In genomic region chr5:132710301-132710700, GRCm38 (mm10) we compare ENCODE assay signal across 23 mouse cellular contexts.
DNase-seq lines count a peak whose midpoint lies in the region; ATAC-seq and TF ChIP-seq lines count a peak whose summit lies in the region.
"Had no signal": no experiment of that assay in that cellular context is flagged by ENCODE, and none has a peak within 500 bp of the region (broad histone marks: within the 10 kb centered on the region; RNA-seq: fewer than 3 reads in every experiment).

No protein-coding gene starts in this region.

- DNase-seq in heart, adult 8-10 months (ENCODE audit: low spot score): peak; percentile 11
- DNase-seq in heart, adult 9 months (ENCODE audit: low spot score in 2 of 2): no peak
- peak; percentile 89 for DNase-seq in embryonic facial prominence, embryonic 14.5 days (ENCODE audit: low spot score)
- no peak for DNase-seq in urinary bladder, postnatal 4 days (ENCODE audit: low spot score in 2 of 2)
- DNase-seq in hindbrain, postnatal 0 days (ENCODE audit: low spot score): no peak
- DNase-seq: adrenal gland, postnatal 14 days; cerebellum, adult 11-12 months; cerebellum, adult 9-11 months; cerebellum, postnatal 36 days; gastrocnemius, postnatal 10 days; heart, adult 18-20 months; heart, postnatal 36 days had no signal

- no peaks in the 10 kb centered on the region for H3K9me3 ChIP-seq in embryonic facial prominence, embryonic 12.5 days
- H3K9me3 ChIP-seq in embryonic facial prominence, embryonic 14.5 days (ENCODE audit: control insufficient read depth, low read length): peaks cover 12% of the 10 kb centered on the region; the same call in 1 of the 2 replicates
- H3K9me3 ChIP-seq in limb, embryonic 15.5 days: no peaks in the 10 kb centered on the region
- H3K9me3 ChIP-seq in hindbrain, postnatal 0 days (ENCODE audit: low read length): no peaks in the 10 kb centered on the region
- H3K9me3 ChIP-seq: hindbrain, embryonic 15.5 days had no signal

- H3K9ac ChIP-seq in embryonic facial prominence, embryonic 12.5 days: no peak overlapping the region
- no peak overlapping the region for H3K9ac ChIP-seq in embryonic facial prominence, embryonic 14.5 days (ENCODE audit: low read depth, low read length)
- H3K9ac ChIP-seq in limb, embryonic 15.5 days: no peak overlapping the region
- H3K9ac ChIP-seq in hindbrain, postnatal 0 days (replicated peaks; ENCODE audit: low read length): no peak overlapping the region
- H3K9ac ChIP-seq: heart, embryonic 13.5 days; hindbrain, embryonic 15.5 days had no signal

- no peaks in the 10 kb centered on the region for H3K4me1 ChIP-seq in embryonic facial prominence, embryonic 12.5 days
- H3K4me1 ChIP-seq in embryonic facial prominence, embryonic 14.5 days (ENCODE audit: control insufficient read depth, insufficient read depth, low read length): no peaks in the 10 kb centered on the region
- no peaks in the 10 kb centered on the region for H3K4me1 ChIP-seq in limb, embryonic 15.5 days
- no peaks in the 10 kb centered on the region for H3K4me1 ChIP-seq in hindbrain, postnatal 0 days (ENCODE audit: insufficient read depth, low read length)
- H3K4me1 ChIP-seq: heart, embryonic 13.5 days; hindbrain, embryonic 15.5 days had no signal

- no peak for TF ChIP-seq CTCF in hindbrain, postnatal 0 days (IDR thresholded peaks at IDR 0.05; ENCODE audit: low read depth)

- WGBS in embryonic facial prominence, embryonic 12.5 days: 24% methylated on average over 4 of the region's 4 CpGs
- WGBS in embryonic facial prominence, embryonic 14.5 days: 27% methylated on average over 4 of the region's 4 CpGs
- WGBS in limb, embryonic 15.5 days: 27% methylated on average over 4 of the region's 4 CpGs
- WGBS in hindbrain, postnatal 0 days: 82% methylated on average over 4 of the region's 4 CpGs

- no peak for ATAC-seq in embryonic facial prominence, embryonic 12.5 days (ENCODE audit: insufficient number of reproducible peaks, insufficient read depth, low FRiP score, low TSS enrichment)
- ATAC-seq in embryonic facial prominence, embryonic 14.5 days (ENCODE audit: low read depth): no peak
- ATAC-seq in limb, embryonic 15.5 days (ENCODE audit: insufficient number of reproducible peaks, low FRiP score, low TSS enrichment, low read depth): no peak
- ATAC-seq in hindbrain, postnatal 0 days: no peak
- ATAC-seq: activated CD4-positive, CD25-positive, alpha-beta regulatory T cell, adult 4 months; forebrain, embryonic 14.5 days; inflammation-experienced regulatory T-cells, adult 6 months; Patski had no signal

- peak overlapping the region; percentile 72; the same call in 1 of the 2 replicates for H3K27ac ChIP-seq in embryonic facial prominence, embryonic 12.5 days
- H3K27ac ChIP-seq in embryonic facial prominence, embryonic 14.5 days (replicated peaks; ENCODE audit: low read depth, low read length): peak overlapping the region; percentile 74
- H3K27ac ChIP-seq in limb, embryonic 15.5 days: peak overlapping the region; percentile 61
- H3K27ac ChIP-seq in hindbrain, postnatal 0 days: no peak overlapping the region
- H3K27ac ChIP-seq: forebrain, embryonic 10.5 days; heart, embryonic 13.5 days; hindbrain, embryonic 15.5 days had no signal

- no peak overlapping the region for H3K4me3 ChIP-seq in embryonic facial prominence, embryonic 12.5 days
- no peak overlapping the region for H3K4me3 ChIP-seq in embryonic facial prominence, embryonic 14.5 days (ENCODE audit: low read depth, low read length)
- H3K4me3 ChIP-seq in limb, embryonic 15.5 days: no peak overlapping the region
- H3K4me3 ChIP-seq in hindbrain, postnatal 0 days (ENCODE audit: low read length): no peak overlapping the region
- H3K4me3 ChIP-seq: erythroblast, embryonic 14.5 days; forebrain, embryonic 10.5 days; heart, embryonic 13.5 days; hindbrain, embryonic 15.5 days had no signal

- no peaks in the 10 kb centered on the region for H3K27me3 ChIP-seq in embryonic facial prominence, embryonic 12.5 days
- no peaks in the 10 kb centered on the region for H3K27me3 ChIP-seq in embryonic facial prominence, embryonic 14.5 days (replicated peaks; ENCODE audit: control insufficient read depth, insufficient read depth, low read length)
- H3K27me3 ChIP-seq in limb, embryonic 15.5 days: no peaks in the 10 kb centered on the region
- H3K27me3 ChIP-seq in hindbrain, postnatal 0 days (ENCODE audit: insufficient read depth, low read length): no peaks in the 10 kb centered on the region
- H3K27me3 ChIP-seq: CH12.LX; heart, embryonic 13.5 days; hindbrain, embryonic 15.5 days; Patski had no signal

- no peaks in the 10 kb centered on the region for H3K36me3 ChIP-seq in embryonic facial prominence, embryonic 12.5 days
- no peaks in the 10 kb centered on the region for H3K36me3 ChIP-seq in embryonic facial prominence, embryonic 14.5 days (ENCODE audit: control insufficient read depth, insufficient read depth, low read length)
- no peaks in the 10 kb centered on the region for H3K36me3 ChIP-seq in limb, embryonic 15.5 days
- H3K36me3 ChIP-seq in hindbrain, postnatal 0 days (ENCODE audit: insufficient read depth, low read length): no peaks in the 10 kb centered on the region
- H3K36me3 ChIP-seq: forebrain, embryonic 10.5 days; heart, embryonic 13.5 days; hindbrain, embryonic 15.5 days had no signal

- H3K4me2 ChIP-seq in embryonic facial prominence, embryonic 12.5 days (replicated peaks): no peak overlapping the region
- H3K4me2 ChIP-seq in embryonic facial prominence, embryonic 14.5 days (ENCODE audit: low read depth, low read length): no peak overlapping the region
- H3K4me2 ChIP-seq in limb, embryonic 15.5 days: no peak overlapping the region
- H3K4me2 ChIP-seq in hindbrain, postnatal 0 days (ENCODE audit: low read depth, low read length): no peak overlapping the region
- H3K4me2 ChIP-seq: heart, embryonic 13.5 days; hindbrain, embryonic 15.5 days had no signal

Comparison
In these comparisons a context has a peak if more than half of its experiments do, and no peak if none do; other contexts are left out.
1. DNase-seq: peak in heart, adult 8-10 months (single experiment) and embryonic facial prominence, embryonic 14.5 days (single experiment); none in heart, adult 9 months (0 of 2), urinary bladder, postnatal 4 days (0 of 2) and hindbrain, postnatal 0 days (single experiment).